Mouse (Mus musculus) bone marrow, adult 2 months (tissue): ENCODE results near the gene Ppox.

Experiments used
- CTCF ChIP-seq: fragments of 200-500 bp; IDR thresholded peaks from 2 replicates; pipeline ENCODE4 v1.5.1; 2011; ENCODE audit warnings: low read length, control low read depth; ENCODE audit not compliant: control insufficient read depth, insufficient read depth
- POLR2A ChIP-seq: fragments of 200-500 bp; IDR thresholded peaks from 2 replicates; pipeline ENCODE4 v1.6.1; 2011; ENCODE audit warnings: low read depth, mild to moderate bottlenecking, control low read depth, low read length, borderline replicate concordance; ENCODE audit not compliant: control insufficient read depth

- no peak for TF ChIP-seq POLR2A
- TF ChIP-seq CTCF = no peak
Observed at GRCm38 (mm10) chr1:171226780-171227179, 54.2 kb downstream of the Ppox start.
